Mouse (Mus musculus) right cerebral cortex, postnatal 25 days (tissue): Measurements from ENCODE around the gene Atg2a.

ENCODE experiments used
- DNase-seq: peaks from one replicate; pipeline ENCODE4 v3.0.0; 2022

The Atg2a gene

GRCm38 (mm10) chr19:6247526-6248300 lies 6.2 kb downstream of the Atg2a start:
- no peak for DNase-seq

DNA sequence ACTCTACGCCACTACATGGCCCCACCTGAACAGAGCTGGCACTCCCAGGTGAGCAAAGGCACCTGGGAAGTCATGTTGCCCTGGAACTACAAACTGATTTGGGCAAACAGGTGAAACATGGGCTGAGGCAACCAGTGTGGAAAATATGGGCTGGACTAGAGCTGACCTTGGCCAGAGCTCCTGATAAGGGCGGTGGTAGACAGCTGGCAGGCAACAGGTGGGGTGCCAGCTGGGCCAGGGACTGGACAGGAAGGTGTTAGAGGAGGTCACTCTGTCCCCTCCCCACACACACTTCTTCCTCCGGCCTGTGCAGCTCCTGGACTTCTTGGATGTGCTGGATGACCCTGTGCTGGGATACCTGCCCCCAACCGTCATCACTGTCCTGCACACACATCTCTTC lies 11.6 kb downstream of the Atg2a start:
- DNase-seq: no peak

DNA sequence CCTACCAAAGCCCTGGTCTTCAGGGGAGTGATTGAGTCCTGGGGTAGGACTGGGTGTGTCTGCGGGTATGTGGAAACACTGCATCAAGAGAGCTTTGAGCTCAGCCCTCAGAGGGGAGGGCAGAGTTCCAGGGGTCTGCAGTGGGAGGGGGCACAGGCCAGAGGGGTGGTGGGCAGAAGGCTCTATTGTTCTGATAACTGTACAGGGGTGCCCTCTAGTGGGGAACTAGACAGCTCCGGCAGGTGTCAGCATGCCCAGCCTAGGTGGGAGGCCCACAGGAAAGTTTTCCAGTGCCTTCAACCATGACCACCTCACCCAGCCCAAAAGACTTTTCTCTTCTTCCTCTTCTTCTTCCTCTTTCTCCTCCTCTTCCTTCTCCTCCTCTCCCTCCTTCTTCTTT lies 19.0 kb downstream of the Atg2a start:
- no peak for DNase-seq

GRCm38 (mm10) chr19:6260946-6261345 lies 19.5 kb downstream of the Atg2a start:
- DNase-seq: no peak

DNA sequence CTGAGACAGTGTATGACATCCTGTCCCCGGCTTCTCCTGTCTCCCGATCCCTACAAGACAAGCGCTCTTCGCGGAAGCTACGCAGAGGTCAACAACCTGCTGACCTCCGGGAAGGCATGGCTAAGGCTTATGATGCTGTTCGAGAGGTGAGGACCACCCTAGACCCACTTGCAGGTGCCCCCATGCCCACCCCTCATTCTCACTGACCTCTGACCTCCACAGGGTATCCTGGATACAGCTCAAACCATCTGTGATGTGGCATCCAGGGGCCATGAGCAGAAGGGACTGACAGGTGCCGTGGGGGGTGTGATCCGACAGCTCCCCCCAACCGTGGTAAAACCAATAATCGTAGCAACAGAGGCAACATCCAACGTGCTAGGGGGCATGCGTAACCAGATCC lies 19.9 kb downstream of the Atg2a start:
- no peak for DNase-seq

- DNase-seq: no peak
Measured at GRCm38 (mm10) chr19:6262222-6262621, 20.8 kb downstream of the Atg2a start.

DNA sequence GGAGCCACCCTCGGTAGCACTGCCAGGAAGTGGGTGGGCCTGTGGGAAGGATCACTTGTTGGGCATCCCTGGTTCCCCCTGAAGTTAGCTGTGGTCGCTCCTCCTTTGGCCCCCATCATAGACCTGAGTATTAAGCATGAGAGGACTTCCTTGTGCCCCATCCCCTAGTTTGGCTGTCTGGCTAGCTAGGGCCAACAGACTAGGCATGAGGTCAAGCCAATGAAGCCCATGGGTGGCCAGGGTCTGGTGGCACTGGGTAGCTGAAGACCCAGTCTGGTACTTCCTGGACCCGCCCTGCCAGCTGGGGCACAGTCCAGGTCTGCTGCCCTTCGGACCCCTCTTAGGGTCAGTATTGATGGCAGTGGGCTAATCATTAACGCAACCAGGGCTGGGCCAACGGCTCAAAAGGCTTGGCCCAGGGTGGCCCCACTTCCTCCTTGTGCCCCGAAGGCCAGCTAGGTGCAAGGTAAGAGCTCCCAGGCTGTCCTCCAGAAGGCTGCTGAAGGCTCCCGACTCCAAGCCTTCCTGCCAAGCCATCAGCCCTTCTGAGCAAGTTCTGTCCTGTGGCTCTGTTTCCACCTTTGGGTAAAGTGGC lies 21.5 kb downstream of the Atg2a start:
- no peak for DNase-seq

- DNase-seq: peak; percentile 44
Measured at GRCm38 (mm10) chr19:6264200-6264599, 22.7 kb downstream of the Atg2a start.

GRCm38 (mm10) chr19:6264945-6265344 lies 23.5 kb downstream of the Atg2a start:
- no peak for DNase-seq

- DNase-seq: no peak
Measured at GRCm38 (mm10) chr19:6265727-6266182, 24.3 kb downstream of the Atg2a start.

DNA sequence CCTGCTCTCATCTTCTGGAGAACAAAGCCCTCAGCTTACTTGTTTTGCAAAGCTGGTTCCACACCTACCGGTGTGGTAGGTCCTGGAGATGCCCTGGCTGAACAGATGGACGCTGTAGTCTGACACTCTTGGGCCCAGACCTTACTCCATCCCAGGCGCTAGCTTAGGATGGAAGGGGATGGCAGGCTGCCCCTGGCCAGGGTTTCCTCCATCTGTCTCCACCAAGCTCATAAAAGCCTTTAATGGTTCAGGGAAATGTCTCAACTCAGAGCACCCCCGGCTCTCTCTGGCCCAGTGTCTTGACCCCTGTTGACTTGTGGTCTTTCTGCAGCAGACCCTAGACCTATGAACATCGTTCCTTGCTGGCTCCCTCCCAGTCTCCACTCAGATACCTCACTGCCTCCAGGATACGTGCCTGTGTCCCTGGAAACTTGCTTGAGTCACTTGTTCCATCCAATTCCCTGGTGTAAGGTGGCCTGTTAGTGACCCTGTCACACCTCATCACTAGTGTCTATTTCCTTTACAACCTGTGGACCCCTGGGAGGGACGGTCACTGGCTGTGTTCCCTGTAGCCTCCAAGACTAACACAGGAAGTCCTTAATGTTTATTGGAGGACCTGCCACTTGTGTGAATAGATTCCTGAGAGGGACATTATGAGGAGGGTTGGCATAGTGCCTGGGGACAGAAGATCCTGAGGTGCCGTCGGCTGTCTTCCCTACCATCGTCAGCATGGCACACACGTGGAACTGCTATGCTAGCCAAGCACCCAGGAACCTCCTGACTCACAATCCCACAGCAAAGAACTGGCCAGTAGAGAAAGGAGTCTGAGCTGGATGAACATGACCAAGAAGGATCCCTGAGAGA lies 26.1 kb downstream of the Atg2a start:
- no peak for DNase-seq

- DNase-seq: peak; percentile 68
Measured at GRCm38 (mm10) chr19:6268170-6268528, 26.7 kb downstream of the Atg2a start.

DNA sequence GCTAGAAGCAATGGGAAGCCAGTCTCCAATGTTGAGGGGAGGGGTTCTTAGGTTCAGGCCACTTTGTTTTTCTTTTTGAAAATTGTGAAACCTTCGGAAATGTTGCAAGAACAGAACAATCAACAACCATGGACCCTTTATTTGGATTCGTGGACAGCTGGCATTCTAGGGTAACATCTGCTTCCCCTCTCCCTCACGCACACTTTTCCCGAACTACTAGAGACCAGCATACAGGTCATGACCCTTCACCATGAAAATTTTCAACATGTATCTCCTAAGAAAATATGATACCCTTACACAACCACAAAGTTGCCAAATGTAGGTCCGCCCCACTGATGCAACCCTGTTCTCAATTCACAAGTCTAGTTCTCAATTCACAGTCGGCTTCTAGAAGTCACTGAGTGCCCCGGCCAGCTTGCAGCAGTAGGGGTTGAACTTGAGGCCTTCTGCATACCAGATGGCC lies 27.2 kb downstream of the Atg2a start:
- DNase-seq: no peak

GRCm38 (mm10) chr19:6269798-6270475 lies 28.5 kb downstream of the Atg2a start:
- DNase-seq: no peak

GRCm38 (mm10) chr19:6270661-6271060 lies 29.2 kb downstream of the Atg2a start:
- no peak for DNase-seq

DNA sequence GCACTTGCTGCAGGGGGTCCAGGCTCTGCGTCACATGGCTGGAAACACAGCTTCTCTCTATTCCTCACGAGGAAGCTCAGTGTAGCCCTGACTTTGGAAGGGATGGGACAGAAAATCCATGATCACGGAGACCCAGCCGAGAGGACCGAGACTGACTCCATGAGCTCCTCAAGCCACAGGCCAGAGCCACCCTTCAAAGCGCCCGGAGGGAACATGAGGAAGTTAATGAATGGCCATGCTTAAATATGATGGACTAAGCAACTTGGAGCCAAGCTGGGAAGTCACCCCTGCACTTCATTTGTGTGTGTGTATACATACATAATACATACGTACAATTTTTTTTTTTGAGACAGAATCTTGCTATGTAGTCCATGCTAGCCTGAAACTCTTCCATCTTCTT lies 29.7 kb downstream of the Atg2a start:
- DNase-seq: no peak

GRCm38 (mm10) chr19:6272053-6272452 lies 30.6 kb downstream of the Atg2a start:
- no peak for DNase-seq

DNA sequence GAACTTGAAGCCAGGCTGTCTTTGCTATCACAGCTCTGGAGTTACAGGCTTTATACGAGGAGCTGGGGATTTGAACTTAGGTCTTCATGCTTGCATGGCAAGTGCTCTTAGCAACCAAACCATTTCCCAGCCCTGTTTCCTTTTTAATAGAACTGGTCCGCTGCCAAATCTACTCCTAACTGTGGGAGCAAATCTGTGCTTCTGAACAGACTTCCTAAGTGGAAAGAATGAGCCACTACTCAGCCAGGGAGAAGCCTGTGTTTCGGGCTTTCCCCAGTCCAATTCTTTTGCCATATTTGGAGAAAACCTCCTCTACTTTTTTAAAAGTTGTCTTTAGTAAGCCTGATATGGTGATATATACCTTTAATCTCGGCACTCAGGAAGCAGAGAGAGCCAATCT lies 31.3 kb downstream of the Atg2a start:
- DNase-seq: no peak

- DNase-seq: no peak
Measured at GRCm38 (mm10) chr19:6273592-6273991, 32.1 kb downstream of the Atg2a start.

GRCm38 (mm10) chr19:6273998-6274608 lies 32.6 kb downstream of the Atg2a start:
- no peak for DNase-seq

DNA sequence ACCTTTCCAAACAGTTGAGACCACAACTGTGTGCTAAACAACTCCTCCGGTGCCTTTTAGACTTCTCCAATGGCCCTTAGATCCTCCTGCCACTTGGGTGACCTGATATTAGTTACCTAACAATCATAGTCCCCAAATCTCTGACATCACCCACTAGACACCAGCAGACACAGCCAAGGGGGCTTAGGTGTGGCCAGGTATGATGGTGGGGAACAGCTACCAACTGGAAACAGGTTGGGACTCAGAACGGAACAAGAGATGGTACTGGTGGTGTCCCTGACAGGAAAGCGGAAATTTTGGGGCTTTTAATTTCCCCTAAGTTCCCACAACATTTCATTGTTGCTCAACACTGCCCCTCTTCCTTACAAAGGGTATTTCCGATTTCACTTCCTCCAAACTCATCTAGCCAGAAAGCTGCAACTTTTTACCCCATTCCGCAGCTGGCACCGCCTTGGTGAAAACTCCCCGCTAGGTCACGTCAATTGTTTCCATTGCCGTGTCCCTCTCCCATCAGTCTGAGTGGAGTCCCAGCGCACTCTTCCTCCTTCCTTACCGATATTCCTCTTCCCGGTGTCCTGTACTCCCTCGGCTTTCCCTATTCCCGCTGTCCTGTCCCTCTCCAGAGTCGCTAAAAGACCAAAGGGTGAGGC lies 34.4 kb downstream of the Atg2a start:
- DNase-seq: no peak
